Mouse (Mus musculus) intestine, postnatal 0 days (tissue): Measurements from ENCODE around the gene Trp73. TPM values are rescaled to one million over a fixed set of nuclear protein-coding genes. Genes with fewer than 3 reads are reported as not detected.

Experiments
- ATAC-seq: fragments of 200-750 bp; cut with Nextera tagmentation; 2 replicates; pipeline ENCODE4 v1.8.0; 2017; ENCODE audit warnings: mild to moderate bottlenecking, moderate TSS enrichment, moderate library complexity
- H3K27ac ChIP-seq: fragments of 300-500 bp; sonication (generic); 2 replicates; pipeline ENCODE4 v1.5.1; 2014; ENCODE audit warnings: mild to moderate bottlenecking, low read depth, low read length, moderate library complexity
- H3K27me3 ChIP-seq: fragments of 300-500 bp; sonication (generic); replicated peaks from 2 replicates; pipeline ENCODE4 v1.6.1; 2014; ENCODE audit warnings: low read length, mixed read lengths; ENCODE audit not compliant: control insufficient read depth, insufficient read depth
- H3K36me3 ChIP-seq: fragments of 300-500 bp; sonication (generic); 2 replicates; pipeline ENCODE4 v1.6.1; 2014; ENCODE audit warnings: mild to moderate bottlenecking, moderate library complexity; ENCODE audit not compliant: control insufficient read depth, insufficient read depth
- H3K4me1 ChIP-seq: fragments of 300-500 bp; sonication (generic); replicated peaks from 2 replicates; pipeline ENCODE4 v1.6.1; 2014; ENCODE audit warnings: antibody characterized with exemption, low read length, mixed read lengths; ENCODE audit not compliant: control insufficient read depth, insufficient read depth
- H3K4me2 ChIP-seq: fragments of 300-500 bp; sonication (generic); replicated peaks from 2 replicates; pipeline ENCODE4 v1.6.1; 2014; ENCODE audit warnings: low read depth, mild to moderate bottlenecking, moderate library complexity
- H3K4me3 ChIP-seq: fragments of 300-500 bp; sonication (generic); 2 replicates; pipeline ENCODE4 v1.5.1; 2014; ENCODE audit warnings: low read depth, low read length
- H3K9ac ChIP-seq: fragments of 300-500 bp; sonication (generic); 2 replicates; pipeline ENCODE4 v1.6.1; 2014; ENCODE audit warnings: mild to moderate bottlenecking, low read depth, low read length
- H3K9me3 ChIP-seq: fragments of 300-500 bp; sonication (generic); 2 replicates; pipeline ENCODE4 v1.6.1; 2016; ENCODE audit warnings: mixed run types; ENCODE audit not compliant: control insufficient read depth
- CTCF ChIP-seq: sonication (generic); IDR thresholded peaks from 2 replicates; pipeline ENCODE4 v1.5.1; 2016; ENCODE audit warnings: low read depth, mild to moderate bottlenecking, control low read depth, antibody characterized with exemption, moderate library complexity
- WGBS: fragments of 180-500 bp; shearing (Covaris S2); extraction: QIAGEN DNeasy Blood & Tissue Kit; methylation state at CpG from one replicate; pipeline ENCODE4 v1.1.7; 2014; 5-methylcytosine and 5-hydroxymethylcytosine counted together
- polyA plus RNA-seq: library from polyadenylated mRNA; unstranded; fragments of >200 nt; fragmentation: Nextera tagmentation; extraction: Ambion mirVana; gene quantifications from 2 replicates; pipeline ENCODE4 v1.2.1, GENCODE M21; 2015

Gene Trp73
- polyA plus RNA-seq, 1 experiment from 2014 or later, result 0.03 TPM

- Histone ChIP-seq H3K9ac (no peak overlapping the region), H3K4me2 (no peak overlapping the region), H3K9me3 (no peaks in the 10 kb centered on the region), H3K27ac (no peak overlapping the region), H3K4me3 (no peak overlapping the region), H3K27me3 (no peaks in the 10 kb centered on the region), H3K36me3 (no peaks in the 10 kb centered on the region), H3K4me1 (no peaks in the 10 kb centered on the region)
- peak; percentile 95 for TF ChIP-seq CTCF
- WGBS, result 61% methylated on average over 14 of the region's 14 CpGs
- peak; percentile 41; the same call in 1 of the 2 replicates for ATAC-seq
These were observed 74.9 kb downstream of the Trp73 start for GRCm38 (mm10) chr4:154064827-154065773.

GRCm38 (mm10) chr4:154057696-154058095, 82.3 kb downstream of the Trp73 start:
- H3K4me1 ChIP-seq, result no peaks in the 10 kb centered on the region
- no peak overlapping the region for H3K4me3 ChIP-seq
- ATAC-seq, result no peak
- 65% methylated on average over 4 of the region's 4 CpGs for WGBS
- no peaks in the 10 kb centered on the region for H3K9me3 ChIP-seq
- H3K9ac ChIP-seq, result no peak overlapping the region
- no peak overlapping the region for H3K4me2 ChIP-seq
- no peak overlapping the region for H3K27ac ChIP-seq
- TF ChIP-seq CTCF, result no peak
- H3K27me3 ChIP-seq, result no peaks in the 10 kb centered on the region
- no peaks in the 10 kb centered on the region for H3K36me3 ChIP-seq

- Histone ChIP-seq H3K27me3 (no peaks in the 10 kb centered on the region), H3K36me3 (no peaks in the 10 kb centered on the region), H3K4me3 (no peak overlapping the region), H3K27ac (no peak overlapping the region), H3K9me3 (no peaks in the 10 kb centered on the region), H3K4me1 (no peaks in the 10 kb centered on the region), H3K4me2 (no peak overlapping the region), H3K9ac (no peak overlapping the region)
- 21% methylated on average over 2 of the region's 2 CpGs for WGBS
- no peak for TF ChIP-seq CTCF
- ATAC-seq, result no peak
These were observed 83.3 kb downstream of the Trp73 start for GRCm38 (mm10) chr4:154056661-154057060.

GRCm38 (mm10) chr4:154056046-154056445, 84.0 kb downstream of the Trp73 start:
- Histone ChIP-seq H3K27me3 (no peaks in the 10 kb centered on the region), H3K4me2 (no peak overlapping the region), H3K9me3 (no peaks in the 10 kb centered on the region), H3K27ac (no peak overlapping the region), H3K4me1 (no peaks in the 10 kb centered on the region), H3K36me3 (no peaks in the 10 kb centered on the region), H3K4me3 (no peak overlapping the region), H3K9ac (no peak overlapping the region)
- 71% methylated on average over 2 of the region's 2 CpGs for WGBS
- no peak for ATAC-seq
- TF ChIP-seq CTCF, result no peak

- 85% methylated on average over 7 of the region's 7 CpGs for WGBS
- Histone ChIP-seq H3K9ac (no peak overlapping the region), H3K36me3 (no peaks in the 10 kb centered on the region), H3K4me3 (no peak overlapping the region), H3K27ac (no peak overlapping the region), H3K9me3 (no peaks in the 10 kb centered on the region), H3K4me2 (no peak overlapping the region), H3K4me1 (no peaks in the 10 kb centered on the region), H3K27me3 (no peaks in the 10 kb centered on the region)
- ATAC-seq, result 0 out of 2 replicates have a peak, but pooled peaks have one; percentile 28
- TF ChIP-seq CTCF, result no peak
These were observed 84.5 kb downstream of the Trp73 start for GRCm38 (mm10) chr4:154055482-154055881.

- TF ChIP-seq CTCF, result peak; percentile 49
- ATAC-seq, result no peak
- Histone ChIP-seq H3K27me3 (no peaks in the 10 kb centered on the region), H3K27ac (no peak overlapping the region), H3K4me2 (no peak overlapping the region), H3K9me3 (no peaks in the 10 kb centered on the region), H3K4me1 (no peaks in the 10 kb centered on the region), H3K36me3 (no peaks in the 10 kb centered on the region), H3K9ac (no peak overlapping the region), H3K4me3 (no peak overlapping the region)
- 56% methylated on average over 4 of the region's 4 CpGs for WGBS
These were observed 86.9 kb downstream of the Trp73 start for GRCm38 (mm10) chr4:154053065-154053464.
